Mouse (Mus musculus) CH12.LX (cell line): ENCODE results near the gene Dpm1. TPM values are rescaled to one million over a fixed set of nuclear protein-coding genes. Genes with fewer than 3 reads are reported as not detected.

Experiments
- DNase-seq: peaks from one replicate; pipeline ENCODE4 v3.0.0-alpha.2; 2013; ENCODE audit errors: extremely low read depth
- H3K27ac ChIP-seq: 2 replicates; pipeline ENCODE4 v1.5.1; 2012; ENCODE audit warnings: low read depth, mild to moderate bottlenecking, control low read depth, moderate library complexity; ENCODE audit not compliant: insufficient read depth
- H3K27me3 ChIP-seq: replicated peaks from 2 replicates; pipeline ENCODE3; 2012; ENCODE audit warnings: inconsistent platforms
- H3K36me3 ChIP-seq, 2 experiments: replicated peaks in 1 of 2; 2 replicates each; pipeline versions ENCODE3 to v1.6.1; 2012; ENCODE audit warnings: inconsistent platforms in 1 of 2, low read length in 1 of 2, mild to moderate bottlenecking in 1 of 2, mixed read lengths in 1 of 2, moderate library complexity in 1 of 2; ENCODE audit not compliant: control insufficient read depth in 1 of 2, insufficient read depth in 1 of 2
- H3K4me1 ChIP-seq, 2 experiments: 2 replicates each; pipeline ENCODE4 v1.6.1; 2012; ENCODE audit warnings: inconsistent platforms in 1 of 2, moderate library complexity in 1 of 2; ENCODE audit not compliant: insufficient read depth in 2 of 2, control insufficient read depth in 1 of 2
- H3K4me2 ChIP-seq: 2 replicates; pipeline ENCODE4 v1.6.1; 2012; ENCODE audit warnings: low read depth, mild to moderate bottlenecking, control low read depth; ENCODE audit not compliant: poor library complexity, insufficient read depth, severe bottlenecking
- H3K4me3 ChIP-seq, 3 experiments: fragments of 150-350 bp in 1 of 3; sonication (generic) in 1 of 3; replicated peaks in 1 of 3; 2 replicates each; pipeline versions ENCODE3 to v1.5.1; 2011 to 2012; ENCODE audit warnings: low read depth in 2 of 3, low read length in 2 of 3, mild to moderate bottlenecking in 2 of 3, moderate library complexity in 2 of 3, control low read depth in 1 of 3, improper control_type of control experiment in 1 of 3, inconsistent platforms in 1 of 3, mixed read lengths in 1 of 3; ENCODE audit not compliant: poor library complexity in 1 of 3
- H3K79me2 ChIP-seq: replicated peaks from 2 replicates; pipeline ENCODE4 v1.6.1; 2012; ENCODE audit warnings: mild to moderate bottlenecking, moderate library complexity; ENCODE audit not compliant: control insufficient read depth, poor library complexity, insufficient read depth, severe bottlenecking; ENCODE audit errors: extremely low read depth
- H3K9ac ChIP-seq: 2 replicates; pipeline ENCODE4 v1.6.1; 2012; ENCODE audit warnings: low read depth, mild to moderate bottlenecking, control low read depth, moderate library complexity; ENCODE audit not compliant: insufficient read depth
- H3K9me3 ChIP-seq: replicated peaks from 2 replicates; pipeline ENCODE3; 2012; ENCODE audit warnings: low read length, inconsistent platforms, mixed read lengths
- CHD1 ChIP-seq: IDR thresholded peaks from 2 replicates; pipeline ENCODE4 v1.6.1; 2012; ENCODE audit warnings: low read depth, low read length, improper control_type of control experiment, inconsistent platforms
- CHD2 ChIP-seq: IDR thresholded peaks from 2 replicates; pipeline ENCODE4 v1.6.1; 2011; ENCODE audit warnings: low read length, improper control_type of control experiment
- CTCF ChIP-seq, 2 experiments: IDR thresholded peaks in 1 of 2; conservative IDR thresholded peaks in 1 of 2; 2 replicates each; pipeline ENCODE4 v1.5.1; 2011 to 2012; ENCODE audit warnings: low read depth in 2 of 2, low read length in 2 of 2, improper control_type of control experiment in 1 of 2, inconsistent platforms in 1 of 2, mild to moderate bottlenecking in 1 of 2, moderate library complexity in 1 of 2
- E2F4 ChIP-seq: IDR thresholded peaks from 2 replicates; pipeline ENCODE4 v1.6.1; 2011; ENCODE audit warnings: low read depth, low read length, improper control_type of control experiment; ENCODE audit not compliant: insufficient replicate concordance
- ELF1 ChIP-seq: IDR thresholded peaks from 2 replicates; pipeline ENCODE4 v1.6.1; 2014; ENCODE audit warnings: low read depth, mild to moderate bottlenecking, inconsistent platforms, low read length, improper control_type of control experiment
- EP300 ChIP-seq: IDR thresholded peaks from 2 replicates; pipeline ENCODE4 v1.6.1; 2011; ENCODE audit warnings: low read length, improper control_type of control experiment
- JUN ChIP-seq: IDR thresholded peaks from 2 replicates; pipeline ENCODE4 v1.6.1; 2011; ENCODE audit warnings: low read depth, mild to moderate bottlenecking, low read length, improper control_type of control experiment, moderate library complexity; ENCODE audit not compliant: insufficient read depth
- JUND ChIP-seq: conservative IDR thresholded peaks from 2 replicates; pipeline ENCODE4 v1.6.1; 2011; ENCODE audit warnings: low read depth, low read length, improper control_type of control experiment
- MAFK ChIP-seq: IDR thresholded peaks from 2 replicates; pipeline ENCODE4 v1.6.1; 2011; ENCODE audit warnings: low read length, improper control_type of control experiment; ENCODE audit not compliant: insufficient replicate concordance
- MAX ChIP-seq: IDR thresholded peaks from 2 replicates; pipeline ENCODE4 v1.6.1; 2011; ENCODE audit warnings: low read length, improper control_type of control experiment
- MAZ ChIP-seq: IDR thresholded peaks from 2 replicates; pipeline ENCODE4 v1.6.1; 2012; ENCODE audit warnings: low read depth, mild to moderate bottlenecking, inconsistent platforms, low read length, improper control_type of control experiment, moderate library complexity
- MEF2A ChIP-seq: IDR thresholded peaks from 2 replicates; pipeline ENCODE4 v1.6.1; 2014; ENCODE audit warnings: low read depth, mild to moderate bottlenecking, inconsistent platforms, low read length, improper control_type of control experiment, borderline replicate concordance
- NELFE ChIP-seq: IDR thresholded peaks from 2 replicates; pipeline ENCODE4 v1.6.1; 2011; ENCODE audit warnings: low read depth, low read length, improper control_type of control experiment
- PAX5 ChIP-seq: IDR thresholded peaks from 2 replicates; pipeline ENCODE4 v1.6.1; 2012; ENCODE audit warnings: low read length, inconsistent platforms, mixed read lengths
- RAD21 ChIP-seq: IDR thresholded peaks from 2 replicates; pipeline ENCODE4 v1.6.1; 2011; ENCODE audit warnings: low read depth, mild to moderate bottlenecking, low read length, improper control_type of control experiment, moderate library complexity
- RCOR1 ChIP-seq: conservative IDR thresholded peaks from 2 replicates; pipeline ENCODE4 v1.6.1; 2012; ENCODE audit warnings: low read depth, mild to moderate bottlenecking, inconsistent platforms, low read length, improper control_type of control experiment
- TBP ChIP-seq: conservative IDR thresholded peaks from 2 replicates; pipeline ENCODE4 v1.6.1; 2011; ENCODE audit warnings: low read depth, low read length, improper control_type of control experiment
- TCF12 ChIP-seq: IDR thresholded peaks from 2 replicates; pipeline ENCODE4 v1.6.1; 2014; ENCODE audit warnings: low read depth, mild to moderate bottlenecking, inconsistent platforms, low read length, improper control_type of control experiment
- UBTF ChIP-seq: IDR thresholded peaks from 2 replicates; pipeline ENCODE4 v1.6.1; 2012; ENCODE audit warnings: low read depth, mild to moderate bottlenecking, inconsistent platforms, low read length, improper control_type of control experiment, moderate library complexity
- USF1 ChIP-seq: IDR thresholded peaks from 2 replicates; pipeline ENCODE4 v1.6.1; 2014; ENCODE audit warnings: low read depth, mild to moderate bottlenecking, inconsistent platforms, low read length, improper control_type of control experiment
- ZC3H11A ChIP-seq: IDR thresholded peaks from 2 replicates; pipeline ENCODE4 v1.6.1; 2012; ENCODE audit warnings: low read depth, mild to moderate bottlenecking, inconsistent platforms, low read length, improper control_type of control experiment
- ZMIZ1 ChIP-seq: IDR thresholded peaks from 2 replicates; pipeline ENCODE4 v1.6.1; 2012; ENCODE audit warnings: low read depth, mild to moderate bottlenecking, inconsistent platforms, low read length, improper control_type of control experiment
- ZNF384 ChIP-seq: IDR thresholded peaks from 2 replicates; pipeline ENCODE4 v1.6.1; 2012; ENCODE audit warnings: low read depth, low read length, improper control_type of control experiment, inconsistent platforms
- dilution Hi-C: fragments of 300-500 bp; cut with MboI; formaldehyde crosslinking; loops from 2 replicates; pipeline ENCODE4 v1.14.3; 2020; ENCODE audit warnings: low sequenced_read_pairs; ENCODE audit not compliant: extremely low pct_unique_long_range_greater_than_20kb, extremely low pct_ligation_motif_present
- in situ Hi-C: fragments of 300-500 bp; cut with MboI; formaldehyde crosslinking; loops from 3 replicates; pipeline ENCODE4 v1.14.3; 2019; ENCODE audit warnings: low sequenced_read_pairs, low pct_ligation_motif_present, low pct_unique_long_range_greater_than_20kb, mixed read lengths
- polyA plus RNA-seq: library from polyadenylated mRNA; unstranded; fragments of >175 nt; gene quantifications from 2 replicates; pipeline ENCODE4 v1.2.1, GENCODE M21; 2012; ENCODE audit warnings: low read depth; ENCODE audit not compliant: insufficient read length
- total RNA-seq, 2 experiments: library from RNA; depleted of rRNA; stranded (reverse); fragments of 300-350 nt in 1 of 2; fragments of >200 nt in 1 of 2; gene quantifications; 2 replicates each; pipeline ENCODE4 v1.2.3; 2012 to 2014

Gene Dpm1
- total and polyA plus RNA-seq, 3 experiments, result 28.5 to 52.9 (median 30.7) TPM

DNA sequence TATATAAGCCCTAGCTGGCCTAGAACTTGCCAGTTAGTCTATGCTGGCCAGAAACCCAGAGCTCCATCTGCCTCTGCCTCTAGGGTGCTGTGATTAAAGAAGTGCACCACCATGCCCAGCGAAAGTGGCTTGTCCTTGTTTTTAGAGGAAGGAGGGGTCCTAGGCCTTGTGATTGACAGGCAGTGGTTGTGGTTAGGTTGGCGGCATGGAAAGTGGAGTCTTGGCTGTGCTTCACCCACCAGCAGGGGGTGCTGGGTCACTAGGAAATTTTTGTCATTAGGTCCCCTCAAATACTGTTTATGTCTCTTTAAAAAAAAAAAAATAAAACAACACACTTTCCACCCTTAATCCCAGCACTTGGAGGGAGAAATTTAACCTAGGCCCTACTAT, 18.5 kb upstream of the Dpm1 start:
- Histone ChIP-seq H3K9ac (no peak overlapping the region), H3K4me1 (no peaks in the 10 kb centered on the region; a peak in 1 of 4 replicates), H3K79me2 (no peaks in the 10 kb centered on the region), H3K36me3 (no peaks in the 10 kb centered on the region), H3K9me3 (no peaks in the 10 kb centered on the region), H3K27me3 (peaks cover 42% of the 10 kb centered on the region), H3K4me3 (no peak overlapping the region), H3K4me2 (no peak overlapping the region), H3K27ac (no peak overlapping the region)
- TF ChIP-seq RAD21, result peak; percentile 44
- TF ChIP-seq NELFE, result no peak
- no peak for TF ChIP-seq E2F4
- TF ChIP-seq JUN, result no peak
- TF ChIP-seq CTCF (conservative IDR thresholded peaks at IDR 0.05 in 1 of 2, IDR thresholded peaks at IDR 0.05 in 1 of 2; ENCODE audit: low read depth in 2 of 2, low read length in 2 of 2), result peak; percentile 28 to 66; a peak in 3 of 4 replicates
- no peak for TF ChIP-seq USF1
- peak; percentile 72 for TF ChIP-seq ZNF384
- no peak for TF ChIP-seq MAZ
- TF ChIP-seq UBTF, result no peak
- no peak for TF ChIP-seq TBP
- no peak for TF ChIP-seq ELF1
- TF ChIP-seq CHD2, result no peak
- TF ChIP-seq JUND, result no peak
- dilution Hi-C loops (no loop called here), in situ Hi-C loops (no loop called here)
- peak; percentile 66 for DNase-seq

GRCm38 (mm10) chr2:168248167-168248855, 17.9 kb upstream of the Dpm1 start:
- Histone ChIP-seq H3K27ac (no peak overlapping the region), H3K27me3 (peaks cover 44% of the 10 kb centered on the region), H3K4me3 (no peak overlapping the region), H3K9ac (no peak overlapping the region), H3K9me3 (no peaks in the 10 kb centered on the region), H3K4me1 (no peaks in the 10 kb centered on the region; a peak in 1 of 4 replicates), H3K4me2 (no peak overlapping the region), H3K79me2 (no peaks in the 10 kb centered on the region), H3K36me3 (no peaks in the 10 kb centered on the region)
- dilution Hi-C loops (no loop called here), in situ Hi-C loops (no loop called here)
- no peak for DNase-seq
- TF ChIP-seq ZMIZ1 (no peak), CHD2 (no peak), MEF2A (no peak), ZNF384 (no peak), RCOR1 (no peak), ELF1 (no peak), ZC3H11A (no peak), RAD21 (no peak), EP300 (no peak), MAZ (no peak), USF1 (no peak), MAFK (no peak), PAX5 (no peak), MAX (no peak), CHD1 (no peak), TCF12 (no peak), E2F4 (no peak)
